Mouse (Mus musculus) neural tube, embryonic 15.5 days (tissue): ENCODE measurements at regions not wholly inside any gene's neighbourhood (a gene's known extent, or its start where the extent isn't known, plus 50 kb on each side); places are given as distances from the start of the nearest gene placed in this dataset.

Experiments used
- ATAC-seq: fragments of 200-750 bp; cut with Nextera tagmentation; 2 replicates; pipeline ENCODE4 v1.8.0; 2017; ENCODE audit warnings: mild to moderate bottlenecking, moderate TSS enrichment, moderate library complexity; ENCODE audit not compliant: low FRiP score
- H3K27ac ChIP-seq: fragments of 300-500 bp; sonication (generic); replicated peaks from 2 replicates; pipeline ENCODE4 v1.5.1; 2015; ENCODE audit warnings: mild to moderate bottlenecking, inconsistent platforms
- H3K27me3 ChIP-seq: fragments of 300-500 bp; sonication (generic); replicated peaks from 2 replicates; pipeline ENCODE4 v1.6.1; 2015; ENCODE audit warnings: inconsistent platforms
- H3K36me3 ChIP-seq: fragments of 300-500 bp; sonication (generic); 2 replicates; pipeline ENCODE4 v1.6.1; 2015; ENCODE audit warnings: inconsistent platforms
- H3K4me1 ChIP-seq: fragments of 300-500 bp; sonication (generic); 2 replicates; pipeline ENCODE4 v1.6.1; 2015; ENCODE audit warnings: inconsistent platforms
- H3K4me2 ChIP-seq: fragments of 300-500 bp; sonication (generic); 2 replicates; pipeline ENCODE4 v1.6.1; 2015; ENCODE audit warnings: inconsistent platforms, mild to moderate bottlenecking, moderate library complexity
- H3K4me3 ChIP-seq: fragments of 300-500 bp; sonication (generic); replicated peaks from 2 replicates; pipeline ENCODE4 v1.5.1; 2015; ENCODE audit warnings: mild to moderate bottlenecking, inconsistent platforms
- H3K9ac ChIP-seq: fragments of 300-500 bp; sonication (generic); replicated peaks from 2 replicates; pipeline ENCODE4 v1.6.1; 2015; ENCODE audit warnings: mild to moderate bottlenecking, inconsistent platforms
- H3K9me3 ChIP-seq: fragments of 300-500 bp; sonication (generic); replicated peaks from 2 replicates; pipeline ENCODE4 v1.6.1; 2016; ENCODE audit warnings: inconsistent platforms
- WGBS: fragments of 180-500 bp; shearing (Covaris S2); methylation state at CpG from one replicate; pipeline ENCODE4 v1.1.7; 2015; ENCODE audit warnings: mixed read lengths; 5-methylcytosine and 5-hydroxymethylcytosine counted together

GRCm38 (mm10) chr8:64542501-64542900, 150.4 kb downstream of the Cpe start:
- no peaks in the 10 kb centered on the region for H3K36me3 ChIP-seq
- no peak overlapping the region for H3K4me3 ChIP-seq
- H3K9me3 ChIP-seq, result no peaks in the 10 kb centered on the region
- no peak overlapping the region for H3K4me2 ChIP-seq
- ATAC-seq, result no peak
- H3K27ac ChIP-seq, result no peak overlapping the region
- no peaks in the 10 kb centered on the region for H3K4me1 ChIP-seq
- no peaks in the 10 kb centered on the region for H3K27me3 ChIP-seq
- WGBS, result 87% methylated on average over 3 of the region's 3 CpGs
- no peak overlapping the region for H3K9ac ChIP-seq

DNA sequence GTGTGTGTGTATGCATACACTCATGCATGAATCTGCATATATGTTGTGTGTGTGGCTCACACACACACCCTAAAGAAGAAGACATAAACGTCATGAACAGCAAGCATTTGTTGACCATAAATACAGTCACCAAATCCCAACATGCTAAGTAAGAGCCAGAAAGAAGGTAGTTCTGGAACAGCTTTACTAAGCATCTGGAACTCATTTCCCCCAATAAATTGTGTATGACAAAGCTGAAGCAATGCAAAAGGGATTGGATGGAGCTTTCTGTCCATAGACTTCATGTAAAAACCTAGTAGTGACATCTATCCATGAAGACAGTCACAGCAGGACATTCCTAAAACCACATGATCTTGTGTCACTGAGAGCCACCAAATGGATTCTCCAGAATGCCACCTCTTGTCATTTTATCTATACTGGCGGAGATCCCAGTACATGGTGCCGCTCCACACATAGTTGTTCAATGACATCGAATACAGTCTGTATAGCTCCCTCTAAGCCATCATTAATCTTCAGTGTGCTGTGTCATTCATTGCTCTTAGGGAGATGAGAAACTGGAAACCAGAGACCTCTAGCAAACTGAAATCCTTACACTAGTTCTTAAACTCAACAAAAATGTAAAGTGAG, 152.9 kb downstream of the Cpe start:
- no peak overlapping the region for H3K9ac ChIP-seq
- H3K9me3 ChIP-seq, result no peaks in the 10 kb centered on the region
- WGBS, result 84% methylated on average over 4 of the region's 4 CpGs
- H3K4me1 ChIP-seq, result no peaks in the 10 kb centered on the region
- no peaks in the 10 kb centered on the region for H3K27me3 ChIP-seq
- H3K27ac ChIP-seq, result no peak overlapping the region
- no peak for ATAC-seq
- H3K4me2 ChIP-seq, result no peak overlapping the region
- no peak overlapping the region for H3K4me3 ChIP-seq
- H3K36me3 ChIP-seq, result no peaks in the 10 kb centered on the region

- no peak for ATAC-seq
- H3K9ac ChIP-seq, result no peak overlapping the region
- no peaks in the 10 kb centered on the region for H3K27me3 ChIP-seq
- H3K36me3 ChIP-seq, result no peaks in the 10 kb centered on the region
- no peak overlapping the region for H3K4me3 ChIP-seq
- no peak overlapping the region for H3K27ac ChIP-seq
- no peak overlapping the region for H3K4me2 ChIP-seq
- no peaks in the 10 kb centered on the region for H3K4me1 ChIP-seq
- WGBS, result 89% methylated on average over 2 of the region's 2 CpGs
- H3K9me3 ChIP-seq, result no peaks in the 10 kb centered on the region
Observed at GRCm38 (mm10) chr8:64531780-64532179, 161.1 kb downstream of the Cpe start.

DNA sequence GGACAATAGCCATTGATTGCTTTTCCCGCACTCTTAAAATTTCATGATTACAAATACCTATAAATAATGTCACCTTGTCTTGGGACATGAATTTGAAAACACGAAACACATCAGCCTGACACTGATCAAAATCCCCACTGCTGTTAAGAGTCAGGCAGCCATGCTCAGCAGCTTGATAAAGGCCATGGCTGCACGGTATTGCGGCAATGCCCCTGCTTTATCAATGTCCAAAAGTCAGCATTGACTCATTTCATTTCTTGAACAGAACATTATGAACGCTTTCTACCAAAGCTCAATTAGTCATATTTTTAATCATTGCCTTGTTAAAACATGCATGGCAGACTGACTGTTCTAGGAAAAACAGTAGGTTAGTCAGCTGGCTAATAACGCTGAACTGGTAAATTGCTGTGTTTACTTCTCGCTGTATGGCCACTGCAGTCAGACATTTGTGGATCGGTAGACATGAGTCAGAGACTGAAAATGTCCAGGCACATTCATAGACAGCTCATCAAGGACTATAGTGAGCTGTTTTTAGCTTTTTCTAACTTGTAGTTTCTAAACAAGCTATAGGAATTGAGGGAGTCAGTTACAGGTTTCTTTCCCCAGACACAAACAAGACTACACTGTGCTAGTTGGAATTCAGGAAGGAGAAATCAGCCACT, 170.3 kb downstream of the Cpe start:
- no peak overlapping the region for H3K9ac ChIP-seq

DNA sequence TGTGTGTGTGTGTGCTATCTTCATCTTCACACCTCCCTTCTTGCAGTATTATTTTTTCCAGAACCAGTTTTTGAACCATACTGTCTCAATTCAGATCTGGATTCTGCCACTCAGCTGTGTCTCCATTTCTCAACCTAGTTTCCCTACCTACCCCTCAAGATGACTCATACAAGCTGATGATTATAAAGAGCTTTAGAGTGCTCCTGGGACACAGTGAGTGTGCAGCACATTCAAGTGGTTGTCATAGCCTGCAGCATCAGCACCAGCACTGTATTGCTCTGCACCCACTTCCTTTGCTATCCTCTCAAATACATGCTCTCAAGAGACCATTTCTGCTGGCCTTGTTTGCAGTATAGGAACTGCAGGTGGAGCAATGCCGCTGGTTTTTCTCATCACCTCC, 173.2 kb downstream of the Cpe start:
- no peak overlapping the region for H3K9ac ChIP-seq
- no peak for ATAC-seq
- no peaks in the 10 kb centered on the region for H3K4me1 ChIP-seq
- WGBS, result 73% methylated on average over 1 of the region's 1 CpGs
- no peaks in the 10 kb centered on the region for H3K36me3 ChIP-seq
- H3K27ac ChIP-seq, result no peak overlapping the region
- no peaks in the 10 kb centered on the region for H3K27me3 ChIP-seq
- H3K4me3 ChIP-seq, result no peak overlapping the region
- H3K9me3 ChIP-seq, result no peaks in the 10 kb centered on the region
- H3K4me2 ChIP-seq, result no peak overlapping the region

More for the DNA sequence above, 170.3 kb downstream of the Cpe start:
- 78% methylated on average over 8 of the region's 8 CpGs for WGBS
- Histone ChIP-seq H3K4me3 (no peak overlapping the region), H3K4me2 (no peak overlapping the region), H3K9me3 (no peaks in the 10 kb centered on the region), H3K4me1 (no peaks in the 10 kb centered on the region), H3K27me3 (no peaks in the 10 kb centered on the region), H3K36me3 (no peaks in the 10 kb centered on the region), H3K27ac (no peak overlapping the region)
- no peak for ATAC-seq

- Histone ChIP-seq H3K9me3 (no peaks in the 10 kb centered on the region), H3K36me3 (no peaks in the 10 kb centered on the region), H3K27me3 (no peaks in the 10 kb centered on the region), H3K9ac (no peak overlapping the region), H3K27ac (no peak overlapping the region), H3K4me1 (no peaks in the 10 kb centered on the region), H3K4me3 (no peak overlapping the region), H3K4me2 (no peak overlapping the region)
- no peak for ATAC-seq
- WGBS, result 90% methylated on average over 5 of the region's 5 CpGs
Observed at GRCm38 (mm10) chr8:64515923-64516322, 176.9 kb downstream of the Cpe start.

DNA sequence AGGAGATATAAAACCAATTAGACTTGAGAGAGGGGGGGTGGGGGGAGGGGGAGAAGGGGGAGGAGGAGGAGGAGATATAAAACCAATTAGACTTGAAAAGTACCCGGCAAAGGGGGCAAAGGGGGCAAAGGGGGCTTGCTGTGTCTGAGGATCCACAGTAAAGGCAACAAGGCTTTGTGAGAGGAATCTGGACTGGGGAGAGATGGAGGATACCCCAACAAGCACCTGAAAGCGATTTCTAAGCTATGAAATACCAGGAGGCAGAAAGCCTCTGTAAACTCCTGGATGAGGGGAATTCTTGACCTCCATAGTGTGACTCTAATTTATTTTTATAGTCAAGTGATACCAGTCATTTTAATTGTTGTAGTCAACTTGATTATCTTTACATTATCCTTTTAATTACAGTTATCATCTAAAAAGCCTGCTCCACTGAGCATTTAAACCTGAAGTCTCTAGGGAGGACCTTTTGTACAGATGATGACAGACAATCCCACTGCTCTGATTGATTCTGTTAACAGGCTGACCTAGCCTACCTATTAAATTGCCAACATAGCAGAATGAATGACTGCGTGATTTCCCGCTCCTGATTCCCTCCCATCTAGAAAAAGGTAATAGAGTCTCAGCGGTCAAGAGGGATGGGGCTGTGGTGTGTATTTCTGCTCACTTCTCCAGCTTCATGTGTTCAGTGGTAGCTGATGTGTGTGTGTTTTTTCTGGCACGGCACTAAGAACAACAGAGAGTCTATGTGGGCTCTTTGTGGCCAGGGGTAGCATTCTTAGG, 195.4 kb downstream of the Cpe start:
- Histone ChIP-seq H3K4me2 (no peak overlapping the region), H3K4me3 (no peak overlapping the region), H3K27me3 (no peaks in the 10 kb centered on the region), H3K9ac (no peak overlapping the region), H3K4me1 (peaks cover 8% of the 10 kb centered on the region), H3K9me3 (no peaks in the 10 kb centered on the region), H3K27ac (no peak overlapping the region), H3K36me3 (no peaks in the 10 kb centered on the region)
- 39% methylated on average over 6 of the region's 6 CpGs for WGBS
- peak; percentile 24 for ATAC-seq

- Histone ChIP-seq H3K4me1 (peaks cover 8% of the 10 kb centered on the region), H3K9me3 (no peaks in the 10 kb centered on the region), H3K9ac (no peak overlapping the region), H3K27ac (no peak overlapping the region), H3K4me2 (no peak overlapping the region), H3K36me3 (no peaks in the 10 kb centered on the region), H3K4me3 (no peak overlapping the region), H3K27me3 (no peaks in the 10 kb centered on the region)
- no peak for ATAC-seq
- 33% methylated on average over 14 of the region's 14 CpGs for WGBS
Observed at GRCm38 (mm10) chr8:64496333-64497213, 196.3 kb downstream of the Cpe start.

DNA sequence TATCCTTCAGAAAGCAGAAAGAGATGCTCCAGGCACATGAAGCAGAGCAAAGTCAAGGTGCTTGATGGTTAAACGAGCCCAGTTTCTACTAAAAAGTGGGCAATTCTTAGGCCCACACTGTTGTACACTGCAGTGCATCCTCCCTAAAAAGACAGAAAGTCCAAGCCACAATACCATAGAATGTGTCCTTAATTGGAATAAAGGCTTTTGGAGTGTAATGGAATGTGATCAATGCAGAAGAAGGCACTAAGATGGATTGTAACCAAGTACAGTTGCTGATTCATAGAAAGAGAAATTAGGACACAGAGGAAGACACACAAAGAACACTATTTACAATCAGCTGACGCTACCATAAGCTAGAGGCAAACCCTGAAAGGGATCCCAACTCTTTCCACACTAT, 201.3 kb downstream of the Cpe start:
- Histone ChIP-seq H3K4me1 (peaks cover 4% of the 10 kb centered on the region), H3K4me3 (no peak overlapping the region), H3K36me3 (no peaks in the 10 kb centered on the region), H3K9me3 (no peaks in the 10 kb centered on the region), H3K4me2 (no peak overlapping the region), H3K27me3 (no peaks in the 10 kb centered on the region), H3K9ac (no peak overlapping the region), H3K27ac (no peak overlapping the region)
- ATAC-seq, result no peak
- 91% methylated on average over 2 of the region's 2 CpGs for WGBS

- Histone ChIP-seq H3K27ac (no peak overlapping the region), H3K9me3 (no peaks in the 10 kb centered on the region), H3K36me3 (no peaks in the 10 kb centered on the region), H3K4me3 (no peak overlapping the region), H3K4me2 (no peak overlapping the region), H3K4me1 (no peaks in the 10 kb centered on the region), H3K27me3 (no peaks in the 10 kb centered on the region), H3K9ac (no peak overlapping the region)
- ATAC-seq, result no peak
- 82% methylated on average over 3 of the region's 3 CpGs for WGBS
Observed at GRCm38 (mm10) chr8:64488057-64488456, 204.8 kb downstream of the Cpe start.

GRCm38 (mm10) chr8:64473276-64473675, 219.6 kb downstream of the Cpe start:
- no peaks in the 10 kb centered on the region for H3K27me3 ChIP-seq
- no peak overlapping the region for H3K4me2 ChIP-seq
- no peaks in the 10 kb centered on the region for H3K9me3 ChIP-seq
- H3K9ac ChIP-seq, result no peak overlapping the region
- no peaks in the 10 kb centered on the region for H3K4me1 ChIP-seq
- H3K27ac ChIP-seq, result no peak overlapping the region
- no peak for ATAC-seq
- no peaks in the 10 kb centered on the region for H3K36me3 ChIP-seq
- no peak overlapping the region for H3K4me3 ChIP-seq
